Mouse (Mus musculus) inflammation-experienced regulatory T-cells, adult 6 months (primary cell): Measurements from ENCODE around the gene Pdcd4. TPM values are rescaled to one million over a fixed set of nuclear protein-coding genes. Genes with fewer than 3 reads are reported as not detected.
A peak's percentile ranks its signal among the peaks of the same experiment; 100 is the strongest.
"Not testable (repeated sequence)": the region's sequence is repeated elsewhere in the genome, so short reads cannot be mapped to it uniquely, and the experiment has no call there.

Experiments
- ATAC-seq: one replicate; pipeline ENCODE4 v1.8.0; 2017
- polyA plus RNA-seq, 3 experiments: library from polyadenylated mRNA; unstranded; fragments of 100-300 nt; shearing (Covaris generic); gene quantifications; one replicate each; pipeline ENCODE4 v1.2.1; 2017

The Pdcd4 gene
- polyA plus RNA-seq, 3 experiments from 2014 or later: 405 to 678 (median 450) TPM

- peak; percentile 67 for ATAC-seq
Observed at GRCm38 (mm10) chr19:53902739-53903487, 10.9 kb downstream of the Pdcd4 start.

GRCm38 (mm10) chr19:53903507-53904321 lies 11.7 kb downstream of the Pdcd4 start:
- peak; percentile 17 for ATAC-seq

GRCm38 (mm10) chr19:53904833-53905480 lies 12.9 kb downstream of the Pdcd4 start:
- ATAC-seq: no peak

GRCm38 (mm10) chr19:53906033-53906702 lies 14.1 kb downstream of the Pdcd4 start:
- ATAC-seq: peak; percentile 9

- ATAC-seq: not testable (repeated sequence)
Observed at GRCm38 (mm10) chr19:53906703-53907070, 14.7 kb downstream of the Pdcd4 start.

- ATAC-seq: no peak
Observed at GRCm38 (mm10) chr19:53914950-53915349, 22.9 kb downstream of the Pdcd4 start.

- ATAC-seq: no peak
Observed at GRCm38 (mm10) chr19:53919541-53919940, 27.5 kb downstream of the Pdcd4 start.

DNA sequence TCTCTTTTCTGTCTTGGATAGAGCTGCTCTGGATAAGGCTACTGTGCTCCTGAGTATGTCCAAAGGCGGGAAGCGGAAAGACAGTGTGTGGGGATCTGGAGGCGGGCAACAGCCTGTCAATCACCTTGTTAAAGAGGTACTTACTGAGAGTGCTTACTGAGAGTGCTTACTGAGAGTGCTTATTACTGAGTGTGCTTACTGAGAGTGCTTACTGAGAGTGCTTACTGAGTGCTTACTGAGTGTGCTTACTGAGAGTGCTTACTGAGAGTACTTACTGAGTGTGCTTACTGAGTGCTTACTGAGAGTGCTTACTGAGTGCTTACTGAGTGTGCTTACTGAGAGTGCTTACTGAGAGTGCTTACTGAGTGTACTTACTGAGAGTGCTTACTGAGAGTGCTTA lies 30.0 kb downstream of the Pdcd4 start:
- not testable (repeated sequence) for ATAC-seq

DNA sequence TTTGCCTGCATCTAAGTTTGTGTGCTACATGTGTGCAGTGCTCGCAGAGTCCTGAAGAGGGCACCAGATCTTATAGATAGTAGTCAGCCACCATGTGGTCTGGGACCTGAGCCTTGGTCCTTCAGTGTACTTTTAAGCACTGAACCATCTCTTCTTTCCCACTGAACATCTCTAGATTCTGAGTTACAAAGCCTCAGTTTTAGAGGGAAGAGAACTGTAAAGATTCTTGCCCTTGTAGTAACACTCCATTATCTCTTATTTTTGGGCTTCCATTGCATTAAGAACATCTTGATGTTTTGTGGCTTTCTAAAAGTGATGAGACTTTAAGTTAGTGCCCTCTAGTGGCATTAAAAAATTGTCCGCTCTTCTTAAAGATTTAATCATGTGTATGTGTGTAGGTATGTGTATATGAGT lies 33.3 kb downstream of the Pdcd4 start:
- ATAC-seq: peak; percentile 47

GRCm38 (mm10) chr19:53926705-53927104 lies 34.7 kb downstream of the Pdcd4 start:
- no peak for ATAC-seq

DNA sequence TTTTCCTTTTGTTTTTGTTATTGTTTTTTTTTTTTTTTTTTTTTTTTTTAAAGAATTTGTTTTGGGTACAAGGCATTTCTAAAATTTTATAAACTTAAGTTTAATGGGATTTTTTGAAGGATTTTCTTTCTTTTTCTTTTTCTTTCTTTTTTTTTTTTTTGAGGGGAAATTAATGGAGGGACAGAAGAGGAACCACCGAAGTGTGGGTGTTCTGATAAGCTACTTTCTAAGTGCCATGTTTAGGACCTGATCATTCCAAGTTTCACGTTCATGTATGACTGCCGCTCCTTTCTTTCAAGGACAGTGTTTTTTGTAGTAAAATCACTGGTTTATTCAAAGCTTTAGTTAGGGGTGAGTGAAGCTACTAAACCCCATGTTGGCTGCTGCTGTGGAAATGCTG lies 37.2 kb downstream of the Pdcd4 start:
- no peak for ATAC-seq

DNA sequence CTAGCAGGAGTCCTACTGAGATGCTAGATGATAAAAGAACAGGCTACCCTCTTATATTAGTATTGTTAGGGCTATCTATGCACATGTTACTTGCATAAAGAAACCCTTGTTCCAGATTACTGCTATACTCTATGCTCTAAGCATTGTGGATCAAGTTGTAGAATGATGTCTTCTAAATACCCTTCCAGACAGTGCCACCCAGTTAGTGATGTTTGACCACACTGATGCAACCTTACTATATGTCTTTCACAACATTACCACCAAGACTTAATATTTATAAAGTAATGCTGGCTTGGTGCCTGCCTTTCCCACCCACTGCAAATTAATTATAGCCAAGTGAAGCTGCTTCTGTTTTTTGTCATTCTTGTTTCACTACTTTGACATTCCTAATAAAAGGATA lies 41.0 kb downstream of the Pdcd4 start:
- ATAC-seq: no peak

DNA sequence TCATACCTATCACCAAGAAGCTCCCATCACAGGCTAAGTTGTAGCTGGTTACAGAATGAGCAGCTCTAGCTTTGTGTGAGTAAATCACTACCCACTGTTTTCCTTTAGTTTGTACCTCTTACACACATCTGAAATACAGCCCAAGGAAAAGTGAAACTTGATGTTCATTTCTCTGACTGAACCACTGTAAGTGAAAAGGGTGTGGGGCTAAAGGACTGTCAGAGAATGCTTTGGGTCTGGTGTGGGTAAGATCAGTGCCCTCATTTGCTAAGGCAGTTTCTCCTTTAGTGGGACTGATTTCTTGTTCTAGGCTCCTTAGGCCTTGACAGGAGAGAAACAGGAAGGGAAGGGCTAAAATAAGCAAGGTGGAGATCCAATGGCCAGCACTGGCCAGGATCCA lies 42.0 kb downstream of the Pdcd4 start:
- ATAC-seq: no peak

GRCm38 (mm10) chr19:53939467-53939866 lies 47.4 kb downstream of the Pdcd4 start:
- ATAC-seq: no peak

- ATAC-seq: no peak
Observed at GRCm38 (mm10) chr19:53941139-53941538, 49.1 kb downstream of the Pdcd4 start.

DNA sequence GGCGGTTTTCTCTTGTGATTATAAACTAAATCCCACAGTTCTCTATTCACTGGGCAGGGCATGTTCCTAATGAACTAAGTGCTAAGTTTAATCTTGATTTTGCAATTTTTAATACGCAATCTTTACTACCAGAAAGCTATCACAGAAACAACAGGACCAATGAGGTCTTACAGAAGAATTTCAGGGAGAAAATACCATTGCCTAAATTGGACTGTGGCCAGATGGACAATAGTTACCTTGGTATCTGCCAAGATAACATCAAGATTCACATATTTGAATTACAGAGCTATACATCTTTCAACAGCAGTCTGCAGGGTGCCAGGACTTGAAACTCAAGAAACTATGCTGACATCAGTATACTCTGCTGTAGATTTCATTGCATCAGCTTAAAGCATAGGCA lies 50.3 kb downstream of the Pdcd4 start:
- no peak for ATAC-seq

GRCm38 (mm10) chr19:53943802-53944785 lies 52.1 kb downstream of the Pdcd4 start, which contains the start of the genes Shoc2 and Bbip1:
Gene Shoc2 (plus strand): TSS chr19:53944306.
Gene Bbip1 (minus strand): TSS chr19:53944627.
- ATAC-seq: peak; percentile 87

- no peak for ATAC-seq
Observed at GRCm38 (mm10) chr19:53944786-53945169, 52.7 kb downstream of the Pdcd4 start.

- ATAC-seq: no peak
Observed at GRCm38 (mm10) chr19:53945171-53946042, 53.4 kb downstream of the Pdcd4 start.

DNA sequence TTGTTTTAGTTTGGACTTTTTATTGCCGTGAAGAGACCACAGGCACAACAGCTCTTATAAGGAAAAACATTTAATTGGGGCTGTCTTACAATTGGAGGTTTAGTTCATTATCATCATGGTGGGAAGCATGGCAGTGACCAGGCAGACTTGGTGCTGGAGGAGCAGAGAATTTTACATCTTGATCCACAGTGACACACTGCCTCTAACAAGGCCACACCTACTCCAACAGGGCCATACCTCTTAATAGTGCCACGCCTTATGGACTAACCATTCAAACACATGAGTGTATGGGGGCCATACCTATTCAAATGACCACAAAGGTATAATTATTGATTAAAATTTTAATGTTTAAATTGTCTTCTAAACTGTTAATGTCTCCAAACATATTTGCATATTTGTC lies 65.5 kb downstream of the Pdcd4 start:
- no peak for ATAC-seq
